Mouse (Mus musculus) ES-Bruce4 (cell line): ENCODE results near the gene Vldlr.

Experiments used
- CTCF ChIP-seq: IDR thresholded peaks from one replicate; pipeline ENCODE4 v1.8.1; 2011; ENCODE audit warnings: low read depth, low read length
- POLR2A ChIP-seq: IDR thresholded peaks from one replicate; pipeline ENCODE4 v1.8.1; 2011; ENCODE audit warnings: low read length; ENCODE audit not compliant: insufficient read depth

- no peak for TF ChIP-seq CTCF
- no peak for TF ChIP-seq POLR2A
Measured at GRCm38 (mm10) chr19:27178195-27178807, 38.0 kb upstream of the Vldlr start.
